Mouse (Mus musculus) lung, embryonic 14.5 days (tissue): ENCODE data around the gene Fsd1. TPM values are rescaled to one million over a fixed set of nuclear protein-coding genes. Genes with fewer than 3 reads are reported as not detected.
A peak's percentile ranks its signal among the peaks of the same experiment; 100 is the strongest.

ENCODE experiments used
- ATAC-seq: fragments of 200-750 bp; cut with Nextera tagmentation; 2 replicates; pipeline ENCODE4 v1.8.0; 2017; ENCODE audit warnings: mild to moderate bottlenecking, moderate TSS enrichment, moderate library complexity; ENCODE audit not compliant: insufficient read depth
- DNase-seq: peaks from one replicate; pipeline ENCODE4 v3.0.0-alpha.2; 2015
- H3K27ac ChIP-seq: fragments of 300-500 bp; sonication (generic); 2 replicates; pipeline ENCODE4 v1.5.1; 2014; ENCODE audit warnings: low read depth, mild to moderate bottlenecking, moderate library complexity
- H3K27me3 ChIP-seq: fragments of 300-500 bp; sonication (generic); 2 replicates; pipeline ENCODE4 v1.6.1; 2014; ENCODE audit warnings: low read length, control low read depth; ENCODE audit not compliant: insufficient read depth
- H3K36me3 ChIP-seq: fragments of 300-500 bp; sonication (generic); 2 replicates; pipeline ENCODE4 v1.6.1; 2014; ENCODE audit warnings: control low read depth; ENCODE audit not compliant: insufficient read depth
- H3K4me1 ChIP-seq: fragments of 300-500 bp; sonication (generic); 2 replicates; pipeline ENCODE4 v1.6.1; 2014; ENCODE audit warnings: antibody characterized with exemption, control low read depth; ENCODE audit not compliant: insufficient read depth
- H3K4me2 ChIP-seq: fragments of 300-500 bp; sonication (generic); 2 replicates; pipeline ENCODE4 v1.6.1; 2014; ENCODE audit warnings: mild to moderate bottlenecking
- H3K4me3 ChIP-seq: fragments of 300-500 bp; sonication (generic); 2 replicates; pipeline ENCODE4 v1.5.1; 2014; ENCODE audit warnings: low read depth, low read length
- H3K9ac ChIP-seq: fragments of 300-500 bp; sonication (generic); 2 replicates; pipeline ENCODE4 v1.6.1; 2014
- H3K9me3 ChIP-seq: fragments of 300-500 bp; sonication (generic); 2 replicates; pipeline ENCODE4 v1.6.1; 2016; ENCODE audit warnings: low read depth, low read length, control low read depth
- CTCF ChIP-seq: IDR thresholded peaks from 2 replicates; pipeline ENCODE4 v1.5.1; 2016; ENCODE audit warnings: antibody characterized with exemption, low read depth
- WGBS: fragments of 180-500 bp; shearing (Covaris S2); extraction: QIAGEN DNeasy Blood & Tissue Kit; methylation state at CpG from one replicate; pipeline ENCODE4 v1.1.7; 2014; 5-methylcytosine and 5-hydroxymethylcytosine counted together
- polyA plus RNA-seq: library from polyadenylated mRNA; unstranded; fragments of >200 nt; fragmentation: Nextera tagmentation; extraction: Ambion mirVana; gene quantifications from 2 replicates; pipeline ENCODE4 v1.2.1, GENCODE M21; 2014

Gene Fsd1
- polyA plus RNA-seq, 1 experiment from 2014 or later, result 11.5 TPM

DNA sequence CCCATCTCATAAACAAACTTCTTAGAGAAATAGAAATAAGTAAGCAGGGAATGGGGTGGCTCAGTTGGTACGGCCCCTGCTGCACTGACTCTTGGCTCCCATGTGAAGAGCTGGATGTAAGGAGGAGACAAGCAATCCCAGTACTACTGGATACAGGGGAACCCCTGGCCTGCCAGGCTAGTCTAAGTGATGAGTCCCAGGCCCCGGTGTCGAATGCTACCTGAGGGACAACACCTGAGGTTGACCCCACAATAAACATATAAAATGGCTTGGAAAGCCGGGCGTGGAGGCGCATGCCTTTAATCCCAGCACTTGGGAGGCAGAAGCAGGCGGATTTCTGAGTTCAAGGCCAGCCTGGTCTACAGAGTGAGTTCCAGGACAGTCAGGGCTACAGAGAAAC, 45.1 kb downstream of the Fsd1 start:
- TF ChIP-seq CTCF, result no peak
- WGBS, result 91% methylated on average over 7 of the region's 7 CpGs
- Histone ChIP-seq H3K9me3 (no peaks in the 10 kb centered on the region), H3K4me3 (no peak overlapping the region), H3K4me2 (no peak overlapping the region), H3K36me3 (peaks cover 58% of the 10 kb centered on the region), H3K4me1 (peaks cover 11% of the 10 kb centered on the region), H3K9ac (no peak overlapping the region), H3K27ac (no peak overlapping the region), H3K27me3 (no peaks in the 10 kb centered on the region)
- DNase-seq, result no peak
- ATAC-seq, result no peak

DNA sequence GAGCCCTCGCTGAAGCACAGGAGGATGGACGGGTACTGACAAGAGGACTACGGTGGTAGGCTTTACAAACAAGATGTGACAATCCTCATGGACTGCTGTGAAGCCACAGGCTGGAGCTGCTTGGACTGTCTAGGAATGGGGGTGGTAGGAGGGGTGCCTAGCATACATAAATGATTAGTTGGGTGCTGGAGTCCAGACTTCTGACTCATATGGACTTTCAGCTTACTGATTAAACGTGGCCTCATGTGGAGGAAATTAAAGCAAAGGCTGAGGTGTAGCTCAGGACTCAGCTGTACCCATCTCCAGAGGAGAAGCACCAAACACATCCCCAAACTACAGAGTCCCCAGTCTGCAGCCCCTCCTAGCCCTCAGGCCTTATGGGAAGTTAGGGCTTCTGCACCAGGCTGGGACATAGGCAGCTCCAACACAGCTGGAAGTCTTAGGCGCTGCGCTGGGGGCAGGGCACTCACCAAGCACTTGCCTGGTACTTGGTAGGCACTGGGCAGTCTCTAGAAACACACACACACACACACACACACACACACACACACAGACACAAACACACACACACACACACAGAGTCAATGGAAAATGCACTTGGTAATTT, 45.9 kb downstream of the Fsd1 start:
- Histone ChIP-seq H3K27me3 (no peaks in the 10 kb centered on the region), H3K9me3 (no peaks in the 10 kb centered on the region), H3K4me2 (no peak overlapping the region), H3K4me1 (peaks cover 11% of the 10 kb centered on the region), H3K36me3 (peaks cover 58% of the 10 kb centered on the region), H3K4me3 (no peak overlapping the region), H3K27ac (no peak overlapping the region), H3K9ac (no peak overlapping the region)
- DNase-seq (no peak), ATAC-seq (no peak)
- WGBS, result 77% methylated on average over 6 of the region's 6 CpGs
- no peak for TF ChIP-seq CTCF

- WGBS, result 72% methylated on average over 7 of the region's 7 CpGs
- DNase-seq, result no peak
- Histone ChIP-seq H3K27ac (no peak overlapping the region), H3K36me3 (peaks cover 53% of the 10 kb centered on the region), H3K9me3 (no peaks in the 10 kb centered on the region), H3K9ac (no peak overlapping the region), H3K4me3 (no peak overlapping the region), H3K4me2 (no peak overlapping the region), H3K27me3 (no peaks in the 10 kb centered on the region), H3K4me1 (peaks cover 11% of the 10 kb centered on the region)
- no peak for TF ChIP-seq CTCF
- ATAC-seq, result no peak
Observed at GRCm38 (mm10) chr17:56032831-56033230, 46.5 kb downstream of the Fsd1 start.

GRCm38 (mm10) chr17:56034040-56034725, 47.9 kb downstream of the Fsd1 start:
- no peak for ATAC-seq
- H3K9me3 ChIP-seq, result no peaks in the 10 kb centered on the region
- peaks cover 11% of the 10 kb centered on the region for H3K4me1 ChIP-seq
- H3K4me3 ChIP-seq, result 0 out of 2 replicates have a peak overlapping the region, but pooled peaks have one; percentile 93
- DNase-seq, result no peak
- H3K9ac ChIP-seq, result peak overlapping the region; percentile 94
- no peaks in the 10 kb centered on the region for H3K27me3 ChIP-seq
- H3K4me2 ChIP-seq, result no peak overlapping the region
- H3K36me3 ChIP-seq, result peaks cover 40% of the 10 kb centered on the region
- no peak for TF ChIP-seq CTCF
- 83% methylated on average over 7 of the region's 7 CpGs for WGBS
- H3K27ac ChIP-seq, result no peak overlapping the region

DNA sequence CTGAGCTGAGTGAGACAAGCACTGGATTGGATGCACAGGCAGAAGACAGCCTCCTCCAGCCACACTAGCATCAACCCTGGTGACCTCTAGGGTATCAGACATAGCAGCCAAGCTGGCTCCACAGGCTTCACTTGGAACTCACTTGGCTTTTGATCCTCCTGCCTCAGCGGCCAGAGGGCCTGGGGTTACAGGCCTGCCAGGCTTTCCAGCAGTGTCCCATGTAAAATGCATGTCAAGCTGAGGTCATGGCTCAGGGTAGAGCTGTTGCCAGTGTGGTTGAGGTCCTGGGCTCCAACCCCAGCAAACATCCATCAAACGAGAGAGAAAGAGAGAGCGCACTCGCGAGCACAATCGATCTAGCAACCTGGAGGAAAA, 48.4 kb downstream of the Fsd1 start:
- peak overlapping the region; percentile 94 for H3K9ac ChIP-seq
- peak overlapping the region; percentile 93 for H3K4me3 ChIP-seq
- no peak for TF ChIP-seq CTCF
- H3K36me3 ChIP-seq, result peaks cover 35% of the 10 kb centered on the region
- H3K27me3 ChIP-seq, result no peaks in the 10 kb centered on the region
- 79% methylated on average over 6 of the region's 6 CpGs for WGBS
- ATAC-seq (no peak), DNase-seq (no peak)
- H3K4me2 ChIP-seq, result peak overlapping the region; percentile 74
- no peak overlapping the region for H3K27ac ChIP-seq
- peaks cover 11% of the 10 kb centered on the region for H3K4me1 ChIP-seq
- no peaks in the 10 kb centered on the region for H3K9me3 ChIP-seq

DNA sequence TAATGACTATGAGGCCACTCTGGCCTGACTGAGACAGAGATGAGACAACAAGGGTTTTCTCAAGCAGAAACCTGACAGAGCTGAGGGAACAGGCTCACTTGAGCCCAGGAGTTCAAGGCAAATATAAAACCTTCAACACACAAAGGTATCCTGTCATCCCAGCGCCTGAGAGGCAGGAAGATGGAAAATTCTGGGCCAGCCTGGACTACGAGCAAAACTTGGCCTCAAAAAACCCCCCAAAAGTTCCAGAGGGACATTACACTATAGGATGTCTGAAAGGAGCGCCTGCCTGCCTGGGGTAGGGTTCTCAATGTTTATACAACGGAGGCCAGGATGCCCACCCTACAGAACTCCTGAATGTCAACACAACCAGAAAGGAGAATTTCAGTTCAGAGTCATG, 48.9 kb downstream of the Fsd1 start:
- DNase-seq (no peak), ATAC-seq (no peak)
- Histone ChIP-seq H3K9ac (peak overlapping the region; percentile 94), H3K27ac (no peak overlapping the region), H3K4me3 (peak overlapping the region; percentile 93), H3K27me3 (no peaks in the 10 kb centered on the region), H3K4me2 (peak overlapping the region; percentile 74), H3K4me1 (peaks cover 11% of the 10 kb centered on the region), H3K36me3 (peaks cover 31% of the 10 kb centered on the region), H3K9me3 (no peaks in the 10 kb centered on the region)
- no peak for TF ChIP-seq CTCF
- WGBS, result 46% methylated on average over 4 of the region's 4 CpGs

DNA sequence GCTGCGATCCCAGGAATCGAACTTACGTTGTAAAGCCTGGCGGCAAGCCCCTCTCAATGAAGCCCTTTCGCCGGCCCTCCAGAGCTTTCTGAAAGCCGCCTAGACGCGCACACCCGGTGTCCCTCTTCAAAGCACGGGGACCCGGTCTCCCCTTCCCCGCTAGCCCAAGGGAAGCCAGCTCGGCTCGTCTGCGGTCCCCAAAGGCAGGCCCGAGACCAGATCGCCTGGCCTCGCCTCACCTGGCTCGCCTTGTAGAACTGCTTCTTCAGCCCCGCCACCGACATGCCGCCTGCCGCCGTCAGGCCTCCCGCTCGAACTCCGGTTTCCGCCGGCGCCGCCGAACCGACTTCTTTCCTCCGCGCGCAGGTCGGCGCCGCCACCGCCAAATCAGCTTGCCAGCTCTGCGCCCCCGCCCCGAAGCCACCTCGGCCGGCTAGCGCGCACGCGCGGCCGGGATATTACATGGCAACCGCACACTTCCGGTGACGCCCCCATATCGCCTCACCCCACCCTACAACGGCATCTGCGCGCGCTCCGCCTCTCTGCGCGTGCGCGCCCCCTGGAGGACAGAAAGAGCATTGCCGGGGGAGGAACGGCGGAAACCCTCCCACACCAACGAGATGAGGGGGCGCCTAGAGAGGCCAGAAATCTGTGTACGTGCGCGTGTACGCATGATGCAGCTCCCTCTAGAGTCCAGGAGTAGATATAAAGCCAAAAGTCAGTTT, 50.0 kb downstream of the Fsd1 start, which contains the start of gene Sh3gl1:
Gene Sh3gl1 (minus strand): TSS at position 460 of the 725 bp plus-strand sequence.
- peak; percentile 99 for DNase-seq
- Histone ChIP-seq H3K9ac (peak within 1 kb of the TSS; percentile 94), H3K4me2 (peak within 1 kb of the TSS; percentile 74), H3K36me3 (peaks cover 26% of the 10 kb centered on the region), H3K27me3 (no peaks in the 10 kb centered on the region), H3K4me3 (peak within 1 kb of the TSS; percentile 93), H3K27ac (peak within 1 kb of the TSS; percentile 89), H3K4me1 (peaks cover 13% of the 10 kb centered on the region), H3K9me3 (no peaks in the 10 kb centered on the region)
- ATAC-seq, result peak; percentile 86
- peak; percentile 100 for TF ChIP-seq CTCF
- under 1% methylated on average over 74 of the region's 74 CpGs for WGBS
